Mouse (Mus musculus) bone marrow, adult 2 months (tissue): ENCODE data around the gene Ttc39b. TPM values are rescaled to one million over a fixed set of nuclear protein-coding genes. Genes with fewer than 3 reads are reported as not detected.

ENCODE experiments used
- H3K27ac ChIP-seq: fragments of 200-500 bp; 2 replicates; pipeline ENCODE4 v1.5.1; 2012; ENCODE audit warnings: low read depth, mild to moderate bottlenecking, control low read depth, inconsistent platforms, low read length; ENCODE audit not compliant: control insufficient read depth, poor library complexity, insufficient read depth
- H3K4me1 ChIP-seq: fragments of 200-500 bp; 2 replicates; pipeline ENCODE4 v1.6.1; 2011; ENCODE audit warnings: low read length; ENCODE audit not compliant: control insufficient read depth, insufficient read depth
- H3K4me3 ChIP-seq: fragments of 200-500 bp; replicated peaks from 2 replicates; pipeline ENCODE3; 2011; ENCODE audit warnings: mild to moderate bottlenecking, low read depth, low read length, control low read depth; ENCODE audit not compliant: control insufficient read depth
- CTCF ChIP-seq: fragments of 200-500 bp; IDR thresholded peaks from 2 replicates; pipeline ENCODE4 v1.5.1; 2011; ENCODE audit warnings: low read length, control low read depth; ENCODE audit not compliant: control insufficient read depth, insufficient read depth
- POLR2A ChIP-seq: fragments of 200-500 bp; IDR thresholded peaks from 2 replicates; pipeline ENCODE4 v1.6.1; 2011; ENCODE audit warnings: low read depth, mild to moderate bottlenecking, control low read depth, low read length, borderline replicate concordance; ENCODE audit not compliant: control insufficient read depth
- WGBS: fragments of 180-500 bp; shearing (Covaris S2); methylation state at CpG from one replicate; pipeline ENCODE4 v1.1.7; 2018; 5-methylcytosine and 5-hydroxymethylcytosine counted together
- polyA plus RNA-seq: library from polyadenylated mRNA; stranded (reverse); fragments of >200 nt; gene quantifications from 2 replicates; pipeline ENCODE4 v1.2.4, GENCODE M21; 2011; ENCODE audit warnings: low replicate concordance; ENCODE audit not compliant: missing spikeins, insufficient read depth, insufficient read length

Gene Ttc39b
- polyA plus RNA-seq, 1 experiment, result 8.2 TPM

DNA sequence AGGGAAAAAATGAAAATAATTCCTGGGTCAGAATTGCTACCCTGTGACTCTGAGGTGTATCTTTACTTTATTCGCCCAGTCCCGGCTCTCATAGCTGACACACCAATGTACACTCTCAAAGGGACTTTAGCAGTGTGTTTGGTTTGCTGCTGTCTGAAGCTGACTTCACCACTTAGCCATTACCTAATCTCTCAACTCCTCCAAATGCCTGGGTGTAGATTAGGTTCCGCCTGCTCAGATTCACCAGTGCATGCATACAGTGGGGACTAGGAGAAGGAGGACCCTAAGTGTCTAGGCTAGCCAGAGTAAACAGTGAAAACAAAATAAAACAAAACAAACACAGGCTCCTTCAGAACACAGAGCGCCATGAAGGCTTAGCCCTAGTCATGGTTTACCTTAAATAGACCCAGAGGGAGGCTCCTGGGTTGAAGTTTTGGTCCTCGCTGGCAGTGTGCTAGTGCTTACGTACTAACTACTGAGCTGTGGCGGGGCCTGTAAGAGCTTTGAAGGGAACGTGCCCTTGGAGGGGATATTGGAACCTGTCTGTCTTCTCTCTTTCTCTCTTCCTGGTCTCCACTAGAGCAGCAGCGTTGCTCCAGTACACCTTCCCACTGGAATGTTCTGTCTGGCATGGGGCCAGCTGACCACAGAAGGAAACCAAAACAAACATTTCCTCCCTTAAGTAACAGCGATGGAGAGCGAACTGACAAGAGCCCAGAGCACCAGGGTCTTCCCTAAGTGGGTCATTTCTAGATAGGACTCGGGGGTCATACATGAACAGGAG is 16.2 kb downstream of the Ttc39b start:
- H3K4me3 ChIP-seq, result no peak overlapping the region
- 77% methylated on average over 12 of the region's 12 CpGs for WGBS
- H3K27ac ChIP-seq, result no peak overlapping the region
- TF ChIP-seq CTCF, result no peak
- H3K4me1 ChIP-seq, result no peaks in the 10 kb centered on the region

GRCm38 (mm10) chr4:83306879-83307278 is 17.2 kb downstream of the Ttc39b start:
- 76% methylated on average over 7 of the region's 7 CpGs for WGBS
- TF ChIP-seq POLR2A, result no peak
- TF ChIP-seq CTCF, result no peak
- H3K4me1 ChIP-seq, result no peaks in the 10 kb centered on the region
- no peak overlapping the region for H3K27ac ChIP-seq
- H3K4me3 ChIP-seq, result no peak overlapping the region

GRCm38 (mm10) chr4:83305099-83305498 is 19.0 kb downstream of the Ttc39b start:
- TF ChIP-seq CTCF (no peak), POLR2A (no peak)
- H3K4me1 ChIP-seq, result no peaks in the 10 kb centered on the region
- WGBS, result 80% methylated on average over 2 of the region's 2 CpGs
- H3K4me3 ChIP-seq, result no peak overlapping the region
- H3K27ac ChIP-seq, result no peak overlapping the region

DNA sequence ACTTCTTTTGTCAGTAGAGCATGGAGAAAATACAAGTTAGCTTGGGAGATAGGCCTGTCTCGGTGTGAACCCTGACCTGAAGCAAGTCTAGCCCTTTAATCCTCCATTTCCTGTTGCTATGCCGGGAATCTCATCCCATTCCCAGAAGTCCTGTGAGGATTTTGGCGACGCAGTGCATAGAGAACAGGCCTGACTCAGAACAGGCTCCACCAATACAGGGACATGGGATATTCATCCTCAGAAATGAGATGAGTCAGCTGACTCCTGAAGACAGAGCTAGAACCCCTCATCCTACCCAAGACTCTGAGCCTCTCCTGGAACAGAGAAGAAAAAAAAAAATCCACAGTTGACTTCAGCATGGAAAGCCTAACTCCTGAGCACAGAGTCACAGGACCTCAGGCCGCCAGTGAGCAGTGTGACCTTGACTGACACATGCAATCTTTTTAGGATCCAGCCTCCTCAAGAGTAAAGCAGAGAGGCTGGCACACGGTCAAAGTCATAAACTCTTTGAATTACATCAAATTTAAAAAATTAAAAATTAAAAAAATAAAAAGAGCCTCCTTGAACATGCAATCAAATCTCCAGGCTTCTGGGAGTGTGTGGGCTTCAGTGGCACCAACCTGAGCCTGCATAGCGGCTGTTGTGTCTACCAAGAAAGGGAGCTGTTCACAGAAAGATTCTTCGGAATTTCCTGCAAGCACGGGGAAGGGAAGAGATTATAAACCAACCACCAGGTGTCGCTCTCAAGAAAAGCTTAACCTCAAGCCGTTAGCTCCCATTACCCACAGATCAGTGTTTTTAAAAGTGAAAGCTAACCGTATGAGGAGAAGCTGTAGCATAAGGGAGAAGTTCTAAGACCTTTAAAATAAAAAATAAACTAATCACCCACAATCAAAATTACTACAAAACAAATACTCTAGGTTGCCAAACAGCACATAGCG is 20.9 kb downstream of the Ttc39b start:
- Histone ChIP-seq H3K27ac (no peak overlapping the region), H3K4me1 (no peaks in the 10 kb centered on the region), H3K4me3 (peak overlapping the region; percentile 28)
- TF ChIP-seq POLR2A (no peak), CTCF (no peak)
- 38% methylated on average over 13 of the region's 13 CpGs for WGBS

DNA sequence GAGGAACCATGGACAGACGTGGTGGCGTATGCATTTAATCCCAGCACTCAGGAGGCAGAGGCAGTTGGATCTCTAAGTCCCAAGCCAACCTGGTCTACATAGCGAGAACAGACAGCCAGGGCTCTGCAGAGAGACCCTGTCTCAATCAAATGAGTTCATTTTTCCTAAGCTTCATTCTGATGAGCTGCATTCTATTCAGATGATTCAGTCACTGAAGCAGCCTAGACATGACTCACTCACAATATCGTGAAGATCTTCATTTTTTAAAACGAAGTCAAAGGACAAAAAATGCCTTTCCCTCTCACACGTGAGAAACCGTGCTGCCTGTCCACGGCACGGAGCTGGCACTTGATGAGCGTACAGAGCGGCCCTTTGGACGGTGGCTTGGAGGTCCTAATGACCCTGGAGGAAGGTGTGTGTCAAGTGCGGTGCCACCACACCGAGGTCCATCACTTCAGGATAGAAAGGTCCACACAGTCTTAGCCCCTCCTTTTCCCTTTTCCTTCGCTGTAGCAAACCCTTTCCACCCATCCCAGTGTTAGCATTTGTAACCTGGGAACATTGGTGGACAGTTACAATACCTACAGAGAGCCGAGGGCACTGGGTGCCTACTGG is 21.8 kb downstream of the Ttc39b start:
- no peak overlapping the region for H3K27ac ChIP-seq
- 89% methylated on average over 16 of the region's 16 CpGs for whole genome bisulfite sequencing
- no peaks in the 10 kb centered on the region for H3K4me1 ChIP-seq
- no peak overlapping the region for H3K4me3 ChIP-seq
- no peak for TF ChIP-seq POLR2A
- no peak for TF ChIP-seq CTCF

DNA sequence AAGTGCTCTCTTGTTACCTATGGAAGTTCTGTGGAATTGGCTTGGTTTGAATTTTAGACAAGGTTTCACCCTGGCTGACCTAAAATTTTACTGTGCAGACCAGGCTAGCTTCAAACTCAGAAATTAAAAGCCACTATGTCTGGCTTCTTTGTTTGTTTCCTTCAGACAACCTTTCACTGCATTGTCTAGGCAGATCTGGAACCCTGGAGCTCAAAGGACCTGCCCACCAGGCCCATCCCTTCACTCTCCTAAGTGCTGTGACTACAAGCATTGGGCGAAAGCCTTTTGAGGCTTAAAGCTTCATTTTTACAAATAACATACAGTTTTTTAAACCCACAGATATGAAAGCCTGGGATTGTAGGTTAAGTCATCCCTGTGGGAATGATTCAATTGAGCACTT is 22.3 kb downstream of the Ttc39b start:
- H3K4me1 ChIP-seq, result no peaks in the 10 kb centered on the region
- TF ChIP-seq POLR2A, result no peak
- TF ChIP-seq CTCF, result no peak
- no peak overlapping the region for H3K27ac ChIP-seq
- H3K4me3 ChIP-seq, result no peak overlapping the region
- WGBS, result 82% methylated on average over 1 of the region's 1 CpGs

- H3K4me1 ChIP-seq, result no peaks in the 10 kb centered on the region
- no peak overlapping the region for H3K4me3 ChIP-seq
- H3K27ac ChIP-seq, result no peak overlapping the region
- TF ChIP-seq CTCF, result no peak
- TF ChIP-seq POLR2A, result no peak
- 8% methylated on average over 12 of the region's 12 CpGs for WGBS
These were observed 39.2 kb downstream of the Ttc39b start for GRCm38 (mm10) chr4:83284768-83285350.

DNA sequence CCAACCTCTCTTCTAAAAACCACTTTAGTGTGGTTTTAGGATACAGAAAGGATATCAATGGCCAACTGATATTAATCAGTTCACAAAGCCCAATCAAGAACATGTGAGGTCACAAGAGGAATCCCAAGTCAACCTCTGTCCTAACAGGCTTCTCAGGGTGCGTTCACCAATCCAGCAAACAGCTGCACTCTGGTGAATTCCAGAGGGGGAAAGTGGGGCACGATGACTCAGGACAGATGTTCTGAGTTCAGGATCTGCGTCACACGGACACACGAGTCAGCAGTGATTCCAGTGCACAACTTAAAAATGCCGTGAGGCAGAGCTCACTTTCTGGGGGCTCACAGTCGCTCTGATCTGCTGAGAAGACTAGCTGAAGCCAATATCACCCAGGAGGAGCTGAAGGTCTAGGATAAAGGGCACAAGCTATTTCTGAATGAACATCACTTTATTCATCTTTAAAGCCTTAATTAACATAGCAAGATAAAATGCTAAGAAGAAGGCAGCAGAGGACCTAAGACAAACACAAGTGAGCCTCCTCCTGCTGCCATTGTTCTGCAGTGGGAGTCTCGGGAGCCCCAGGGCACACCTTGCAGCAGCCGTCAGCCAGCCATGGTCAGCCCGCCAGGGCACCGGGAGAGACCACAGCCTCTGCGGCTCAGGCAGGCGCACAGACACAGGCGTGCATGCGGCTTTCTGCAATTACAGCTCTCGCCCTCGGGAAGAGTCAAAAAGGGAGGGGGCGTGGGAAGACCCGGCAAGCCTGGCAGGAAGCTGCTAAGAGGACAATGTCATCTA is 39.9 kb downstream of the Ttc39b start:
- WGBS, result 25% methylated on average over 19 of the region's 19 CpGs
- TF ChIP-seq CTCF (no peak), POLR2A (no peak)
- no peak overlapping the region for H3K4me3 ChIP-seq

More for the DNA sequence above, 39.9 kb downstream of the Ttc39b start:
- Histone ChIP-seq H3K4me1 (no peaks in the 10 kb centered on the region), H3K27ac (no peak overlapping the region)
